Mouse (Mus musculus) kidney, adult 2 months (tissue): ENCODE measurements around the gene Selenos. TPM values are rescaled to one million over a fixed set of nuclear protein-coding genes. Genes with fewer than 3 reads are reported as not detected.

ENCODE experiments used
- DNase-seq: peaks from one replicate; pipeline ENCODE4 v3.0.0; 2021
- H3K27ac ChIP-seq: fragments of 200-500 bp; 2 replicates; pipeline ENCODE4 v1.5.1; 2012; ENCODE audit warnings: low read depth, low read length, control low read depth, inconsistent platforms; ENCODE audit not compliant: insufficient read depth
- H3K27me3 ChIP-seq: fragments of 200-500 bp; replicated peaks from 2 replicates; pipeline ENCODE4 v1.6.1; 2012; ENCODE audit warnings: mild to moderate bottlenecking, moderate library complexity, low read length, inconsistent platforms; ENCODE audit not compliant: control insufficient read depth, insufficient read depth
- H3K36me3 ChIP-seq: fragments of 200-500 bp; 2 replicates; pipeline ENCODE4 v1.6.1; 2012; ENCODE audit warnings: mild to moderate bottlenecking, moderate library complexity, low read length, inconsistent platforms; ENCODE audit not compliant: control insufficient read depth, insufficient read depth
- H3K4me1 ChIP-seq: fragments of 200-500 bp; 2 replicates; pipeline ENCODE4 v1.6.1; 2011; ENCODE audit warnings: low read length; ENCODE audit not compliant: control insufficient read depth, insufficient read depth
- H3K4me3 ChIP-seq: fragments of 200-500 bp; 2 replicates; pipeline ENCODE4 v1.5.1; 2011; ENCODE audit warnings: mild to moderate bottlenecking, low read depth, low read length, control low read depth; ENCODE audit not compliant: insufficient read depth
- CTCF ChIP-seq: fragments of 200-500 bp; conservative IDR thresholded peaks from 2 replicates; pipeline ENCODE4 v1.5.1; 2011; ENCODE audit warnings: low read depth, mild to moderate bottlenecking, control low read depth, low read length, moderate library complexity, mixed read lengths; ENCODE audit not compliant: insufficient read depth, insufficient read length
- POLR2A ChIP-seq: fragments of 200-500 bp; IDR thresholded peaks from one replicate; pipeline ENCODE4 v1.6.1; 2011; ENCODE audit warnings: low read depth, low read length, control low read depth
- WGBS: fragments of 180-500 bp; shearing (Covaris S2); methylation state at CpG from one replicate; pipeline ENCODE4 v1.1.7; 2018; 5-methylcytosine and 5-hydroxymethylcytosine counted together
- polyA plus RNA-seq: library from polyadenylated mRNA; depleted of rRNA; stranded (reverse); fragments of >200 nt; gene quantifications from 2 replicates; pipeline ENCODE4 v1.2.3, GENCODE M21; 2012; rRNA removed

Selenos gene
- polyA plus RNA-seq: 77.2 and 84.6 TPM in 2 replicates

DNA sequence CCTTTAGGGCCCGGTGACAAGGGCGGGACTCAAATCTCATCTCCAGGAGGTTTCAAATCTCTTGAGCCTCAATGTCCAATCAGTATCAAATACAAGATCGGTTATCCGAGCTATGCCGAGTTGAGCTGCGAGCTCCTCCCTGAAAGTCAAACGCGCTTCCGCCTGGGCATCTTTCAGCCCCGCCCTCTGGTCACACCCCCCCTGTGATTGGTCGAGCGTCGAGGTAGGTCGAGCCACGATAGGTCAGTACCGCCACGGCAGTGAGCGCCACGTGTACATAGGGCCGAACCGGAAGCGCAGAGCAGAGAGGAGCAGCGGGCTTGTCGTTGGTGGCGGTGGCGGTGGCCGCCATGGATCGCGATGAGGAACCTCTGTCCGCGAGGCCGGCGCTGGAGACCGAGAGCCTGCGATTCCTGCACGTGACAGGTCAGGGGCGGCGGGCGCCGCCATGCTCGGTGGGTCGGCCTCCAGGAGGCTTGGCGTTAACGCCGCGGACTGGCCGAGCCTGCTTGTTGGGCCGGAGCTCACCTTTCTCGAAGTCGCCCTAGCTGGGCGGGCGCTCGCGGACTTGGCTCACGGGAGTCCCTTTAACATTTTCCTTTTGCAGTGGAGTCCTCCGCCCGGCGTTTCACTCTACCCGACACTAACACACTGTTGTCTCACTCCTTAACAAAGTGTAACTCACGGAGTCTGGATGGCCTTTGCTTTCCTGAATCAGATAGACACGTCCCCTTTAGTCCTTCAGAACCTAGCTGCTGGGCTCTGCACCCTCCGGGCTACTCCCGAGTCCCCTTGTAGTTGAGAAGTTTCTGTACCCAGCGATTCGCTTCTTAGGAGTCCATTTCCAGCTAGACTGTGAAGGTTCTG is at the start of gene Selenos:
Gene Selenos, plus strand, starts transcription at position 286 of the 867 bp plus-strand sequence.
- no peaks in the 10 kb centered on the region; the same call in 1 of the 2 replicates for H3K4me1 ChIP-seq
- H3K27me3 ChIP-seq: no peaks in the 10 kb centered on the region
- H3K36me3 ChIP-seq: peaks cover 2% of the 10 kb centered on the region
- TF ChIP-seq POLR2A (peak; percentile 79), CTCF (no peak)
- under 1% methylated on average over 65 of the region's 65 CpGs for WGBS
- H3K4me3 ChIP-seq: peak within 1 kb of the TSS; percentile 63
- DNase-seq: peak; percentile 98
- peak within 1 kb of the TSS; percentile 27 for H3K27ac ChIP-seq

DNA sequence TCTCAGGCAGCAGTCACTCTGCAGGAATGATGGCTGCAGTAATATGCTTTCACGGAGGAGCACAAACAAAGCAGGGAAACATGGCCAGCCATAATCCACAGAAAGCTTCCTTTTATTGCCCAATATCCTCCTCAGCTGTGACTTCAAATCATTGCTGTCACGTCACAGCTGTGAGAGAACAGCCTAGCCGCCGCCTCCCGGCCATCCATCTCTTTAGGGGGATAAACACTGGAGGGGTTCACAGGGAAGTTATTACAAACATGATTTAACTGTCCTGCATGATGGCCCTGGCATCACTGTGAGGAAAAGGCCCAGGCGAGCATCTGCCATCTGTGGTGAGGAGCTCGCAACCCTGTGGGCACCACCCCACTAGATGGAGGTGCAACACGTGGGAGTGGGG is 42.6 kb upstream of the Selenos start:
- Histone ChIP-seq H3K27ac (no peak overlapping the region), H3K27me3 (no peaks in the 10 kb centered on the region), H3K36me3 (no peaks in the 10 kb centered on the region), H3K4me1 (no peaks in the 10 kb centered on the region), H3K4me3 (no peak overlapping the region)
- 61% methylated on average over 8 of the region's 8 CpGs for WGBS
- DNase-seq: no peak
- TF ChIP-seq CTCF: no peak
- no peak for TF ChIP-seq POLR2A

DNA sequence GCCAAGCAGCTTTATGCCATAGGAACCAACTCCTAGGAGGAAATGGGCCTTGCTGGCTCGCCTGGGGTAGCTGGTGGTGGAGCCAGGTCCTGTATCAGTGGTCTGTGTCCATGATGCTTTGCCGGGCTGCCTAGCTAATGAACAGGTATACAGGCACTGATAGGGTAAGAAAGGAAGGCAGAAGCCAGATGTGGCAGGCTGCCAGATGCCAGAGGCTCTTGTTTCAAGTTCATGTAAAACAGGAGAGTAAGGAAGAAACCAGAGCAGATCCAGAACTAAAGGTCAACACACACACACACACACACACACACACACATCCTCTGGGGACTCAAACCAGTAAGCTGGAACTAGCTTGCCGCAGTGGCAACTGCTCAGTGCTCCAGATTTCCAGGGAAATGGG is 41.2 kb upstream of the Selenos start:
- H3K27ac ChIP-seq: no peak overlapping the region
- DNase-seq: no peak
- 53% methylated on average over 3 of the region's 3 CpGs for WGBS

DNA sequence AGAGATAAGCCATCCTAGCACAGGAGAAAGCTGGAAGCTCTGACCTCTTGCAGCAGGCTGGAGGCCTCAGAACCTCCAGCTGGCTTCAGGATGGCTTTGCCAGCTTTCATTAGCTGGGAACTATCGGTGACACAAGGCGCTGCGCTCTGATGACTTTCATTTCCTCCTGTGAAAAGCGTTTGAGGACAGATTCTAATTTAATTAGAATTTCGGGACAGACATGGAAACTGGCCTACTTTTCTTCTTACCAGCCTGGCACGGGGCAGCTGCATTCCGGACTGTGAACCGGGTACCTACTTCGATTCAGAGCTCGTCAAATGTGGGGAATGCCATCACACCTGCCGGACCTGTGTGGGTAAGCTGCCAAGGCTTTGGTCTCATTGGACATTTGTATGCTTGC is 40.7 kb upstream of the Selenos start:
- Histone ChIP-seq H3K4me3 (no peak overlapping the region), H3K27me3 (no peaks in the 10 kb centered on the region), H3K27ac (no peak overlapping the region), H3K36me3 (no peaks in the 10 kb centered on the region), H3K4me1 (no peaks in the 10 kb centered on the region)
- no peak for DNase-seq
- TF ChIP-seq POLR2A (no peak), CTCF (no peak)
- WGBS: 42% methylated on average over 11 of the region's 11 CpGs

More for the DNA sequence above, 41.2 kb upstream of the Selenos start:
- no peaks in the 10 kb centered on the region for H3K4me1 ChIP-seq
- TF ChIP-seq CTCF (no peak), POLR2A (no peak)
- no peak overlapping the region for H3K4me3 ChIP-seq
- H3K36me3 ChIP-seq: no peaks in the 10 kb centered on the region
- no peaks in the 10 kb centered on the region for H3K27me3 ChIP-seq

DNA sequence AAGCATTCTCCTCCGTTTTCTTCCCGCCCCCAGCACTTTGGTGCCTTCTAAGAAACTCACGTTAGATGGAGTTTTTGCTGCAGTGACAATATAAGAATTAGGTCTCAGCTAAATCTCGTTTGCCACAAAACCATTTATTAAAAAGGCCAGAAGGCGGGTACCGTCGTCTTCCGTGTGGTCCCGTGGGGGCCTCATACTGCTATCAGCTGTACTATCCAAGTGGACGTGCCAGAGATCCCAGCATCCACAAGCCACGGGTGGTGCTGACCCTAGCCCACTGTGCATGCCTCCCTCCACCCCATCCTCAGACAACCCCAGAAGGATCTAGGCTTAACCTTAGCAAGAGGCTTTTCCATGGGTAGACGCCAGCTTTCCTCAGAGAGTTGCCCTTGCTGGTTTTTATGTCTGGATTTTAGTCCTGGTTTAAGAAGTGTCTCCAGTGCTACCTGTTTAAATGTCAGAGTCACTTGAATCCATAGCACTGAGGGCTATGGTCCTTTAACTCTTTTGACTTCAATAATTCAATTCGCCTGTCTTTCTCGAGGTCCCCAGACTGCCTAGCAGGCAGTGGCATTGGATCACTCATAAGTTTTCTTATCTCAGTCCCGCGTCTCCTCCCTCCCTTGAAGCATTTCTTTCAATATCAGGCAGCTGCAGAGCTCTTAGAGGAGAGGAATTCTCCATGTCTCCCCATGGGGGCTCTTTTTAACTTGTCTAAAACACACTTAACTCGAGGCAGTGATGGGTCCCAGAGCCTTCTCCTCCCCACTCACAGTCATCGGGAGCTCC is 39.2 kb upstream of the Selenos start:
- Histone ChIP-seq H3K27ac (no peak overlapping the region), H3K4me1 (no peaks in the 10 kb centered on the region), H3K27me3 (no peaks in the 10 kb centered on the region), H3K4me3 (no peak overlapping the region), H3K36me3 (no peaks in the 10 kb centered on the region)
- 84% methylated on average over 18 of the region's 18 CpGs for WGBS
- no peak for DNase-seq
- TF ChIP-seq CTCF (no peak), POLR2A (no peak)

DNA sequence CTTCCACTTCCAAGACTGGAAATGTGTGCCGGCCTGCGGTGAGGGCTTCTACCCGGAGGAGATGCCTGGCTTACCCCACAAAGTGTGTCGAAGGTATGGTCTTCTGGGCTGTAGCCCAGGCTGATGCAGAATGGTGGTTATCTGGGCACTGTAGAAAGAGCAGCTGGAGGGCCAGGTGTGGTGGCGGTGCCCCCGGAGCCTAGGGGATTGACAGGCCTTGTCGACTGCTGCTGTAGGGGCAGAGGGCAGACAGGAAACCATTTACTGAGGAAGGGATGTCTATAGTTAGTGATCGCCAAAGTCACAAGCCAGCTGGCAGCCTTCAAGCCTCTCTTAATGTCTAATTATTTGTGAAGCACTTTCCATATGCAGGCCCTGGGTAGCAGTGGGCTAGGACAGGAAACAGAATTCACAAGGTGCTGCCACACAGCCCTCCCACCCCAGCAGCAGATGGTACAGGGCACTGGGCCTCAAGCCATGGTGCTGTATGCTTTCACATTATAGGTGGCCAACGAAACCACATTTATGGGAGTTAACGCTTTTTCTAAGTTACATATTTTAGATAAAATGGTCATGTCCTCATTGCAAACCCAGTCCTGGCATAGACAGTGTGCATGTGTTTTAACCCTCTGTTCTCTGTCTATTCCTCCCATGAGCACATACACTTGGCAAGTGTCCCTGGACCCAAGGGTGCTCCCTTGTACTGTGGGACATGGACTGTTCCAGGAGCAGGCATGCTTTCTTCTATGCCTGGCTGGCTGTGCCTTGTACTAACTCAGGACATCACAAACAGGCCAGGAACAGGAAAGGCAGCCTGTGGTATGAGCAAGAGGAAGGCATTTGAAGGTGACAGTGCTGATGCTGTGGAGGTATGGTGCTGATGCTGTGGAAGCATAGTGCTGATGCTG is 35.6 kb upstream of the Selenos start, which contains the start of gene Gm45213:
Gene Gm45213, plus strand, starts transcription at position 51 of the 908 bp plus-strand sequence.
- no peak within 1 kb of the TSS for H3K27ac ChIP-seq
- H3K36me3 ChIP-seq: no peaks in the 10 kb centered on the region
- H3K27me3 ChIP-seq: no peaks in the 10 kb centered on the region
- TF ChIP-seq CTCF: no peak
- no peak for TF ChIP-seq POLR2A
- no peak for DNase-seq
- H3K4me1 ChIP-seq: no peaks in the 10 kb centered on the region
- no peak within 1 kb of the TSS for H3K4me3 ChIP-seq
- WGBS: 73% methylated on average over 10 of the region's 10 CpGs

DNA sequence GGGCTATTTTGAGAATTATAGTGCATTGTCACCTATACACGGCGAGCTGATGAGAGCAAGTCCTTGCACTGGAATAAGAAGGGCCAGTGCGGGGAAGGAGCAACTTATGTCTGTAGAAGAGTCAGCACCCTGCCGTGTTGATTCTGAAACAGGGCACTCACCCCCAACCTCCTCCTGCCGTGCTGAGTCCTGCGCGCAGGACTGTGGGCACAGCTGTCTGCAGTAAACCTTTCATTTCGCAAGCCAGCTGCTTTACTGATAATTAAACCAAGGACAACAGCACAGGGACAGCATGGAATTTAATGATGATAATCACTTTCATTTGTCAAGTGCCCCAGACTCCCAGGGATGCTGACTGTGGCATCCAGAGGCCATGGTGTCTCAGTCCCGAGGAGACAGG is 34.8 kb upstream of the Selenos start:
- H3K27me3 ChIP-seq: no peaks in the 10 kb centered on the region
- H3K4me1 ChIP-seq: no peaks in the 10 kb centered on the region
- no peak overlapping the region for H3K4me3 ChIP-seq
- no peak overlapping the region for H3K27ac ChIP-seq
- no peak for DNase-seq
- TF ChIP-seq CTCF (no peak), POLR2A (no peak)
- no peaks in the 10 kb centered on the region for H3K36me3 ChIP-seq
- WGBS: 56% methylated on average over 9 of the region's 9 CpGs
